Mouse (Mus musculus): ENCODE measurements around the gene Rdh11. TPM values are rescaled to one million over a fixed set of nuclear protein-coding genes. Genes with fewer than 3 reads are reported as not detected.
A peak's percentile ranks its signal among the peaks of the same experiment; 100 is the strongest.

The Rdh11 gene
- polyA plus RNA-seq (2015; fragmentation: Nextera tagmentation; extraction: Ambion mirVana), result 15.5 and 16.7 TPM in 2 replicates

- ATAC-seq (no peak), DNase-seq (ENCODE audit: low spot score) (no peak)
- Histone ChIP-seq H3K36me3 (ENCODE audit: insufficient read depth, low read length) (0 out of 2 replicates have a peak, but pooled peaks cover 9% of the 10 kb centered on the region), H3K9ac (replicated peaks; ENCODE audit: low read depth) (peak within 1 kb of the TSS; percentile 27; the same call in 1 of the 2 replicates), H3K27ac (ENCODE audit: low read length) (peak within 1 kb of the TSS; percentile 22), H3K4me1 (ENCODE audit: insufficient read depth, low read depth, low read length) (peaks cover 6% of the 10 kb centered on the region; the same call in 1 of the 2 replicates), H3K4me2 (replicated peaks; ENCODE audit: low read depth, low read length) (peak within 1 kb of the TSS; percentile 76), H3K9me3 (ENCODE audit: low read length) (no peaks in the 10 kb centered on the region), H3K27me3 (replicated peaks; ENCODE audit: insufficient read depth, low read length) (no peaks in the 10 kb centered on the region), H3K4me3 (ENCODE audit: low read depth, low read length) (peak within 1 kb of the TSS; percentile 51)
- 62% methylated on average over 6 of the region's 6 CpGs for WGBS
- no peak for TF ChIP-seq CTCF (IDR thresholded peaks at IDR 0.05)
- TF ChIP-seq EP300 (IDR thresholded peaks at IDR 0.05), result no peak
Observed at GRCm38 (mm10) chr12:79192193-79192592, at the start of gene Rdh11. Gene Rdh11 (minus strand): TSS chr12:79192293.

- 84% methylated on average over 11 of the region's 11 CpGs for WGBS
- H3K4me1 ChIP-seq (ENCODE audit: insufficient read depth, low read depth, low read length), result no peaks in the 10 kb centered on the region
- H3K36me3 ChIP-seq (ENCODE audit: insufficient read depth, low read length), result peaks cover 36% of the 10 kb centered on the region
- H3K9me3 ChIP-seq (ENCODE audit: low read length), result no peaks in the 10 kb centered on the region
- H3K27ac ChIP-seq (ENCODE audit: low read length), result no peak overlapping the region
- H3K27me3 ChIP-seq (replicated peaks; ENCODE audit: insufficient read depth, low read length), result no peaks in the 10 kb centered on the region
- no peak overlapping the region for H3K9ac ChIP-seq (replicated peaks; ENCODE audit: low read depth)
- no peak overlapping the region for H3K4me3 ChIP-seq (ENCODE audit: low read depth, low read length)
- TF ChIP-seq CTCF (IDR thresholded peaks at IDR 0.05), result no peak
- TF ChIP-seq EP300 (IDR thresholded peaks at IDR 0.05), result no peak
- no peak overlapping the region for H3K4me2 ChIP-seq (replicated peaks; ENCODE audit: low read depth, low read length)
- ATAC-seq (no peak), DNase-seq (ENCODE audit: low spot score) (peak; percentile 39)
Observed at GRCm38 (mm10) chr12:79235485-79236080, 43.5 kb upstream of the Rdh11 start.

- ATAC-seq, result no peak
Observed at GRCm38 (mm10) chr12:79217511-79217910, 25.4 kb upstream of the Rdh11 start.

GRCm38 (mm10) chr12:79211447-79211846 is 19.4 kb upstream of the Rdh11 start:
- Histone ChIP-seq H3K9me3 (ENCODE audit: low read length) (no peaks in the 10 kb centered on the region), H3K4me2 (replicated peaks; ENCODE audit: low read depth, low read length) (no peak overlapping the region), H3K4me3 (ENCODE audit: low read depth, low read length) (no peak overlapping the region), H3K27me3 (replicated peaks; ENCODE audit: insufficient read depth, low read length) (no peaks in the 10 kb centered on the region), H3K9ac (replicated peaks; ENCODE audit: low read depth) (no peak overlapping the region), H3K36me3 (ENCODE audit: insufficient read depth, low read length) (no peaks in the 10 kb centered on the region), H3K27ac (ENCODE audit: low read length) (no peak overlapping the region), H3K4me1 (ENCODE audit: insufficient read depth, low read depth, low read length) (peaks cover 4% of the 10 kb centered on the region)
- TF ChIP-seq EP300 (IDR thresholded peaks at IDR 0.05) (no peak), CTCF (IDR thresholded peaks at IDR 0.05) (no peak)
- no peak for DNase-seq (ENCODE audit: low spot score)
- 72% methylated on average over 8 of the region's 8 CpGs for WGBS
- ATAC-seq, result no peak

More at GRCm38 (mm10) chr12:79217511-79217910, 25.4 kb upstream of the Rdh11 start:
- Histone ChIP-seq H3K27ac (ENCODE audit: low read length) (no peak overlapping the region), H3K36me3 (ENCODE audit: insufficient read depth, low read length) (no peaks in the 10 kb centered on the region), H3K4me2 (replicated peaks; ENCODE audit: low read depth, low read length) (no peak overlapping the region), H3K27me3 (replicated peaks; ENCODE audit: insufficient read depth, low read length) (no peaks in the 10 kb centered on the region), H3K4me1 (ENCODE audit: insufficient read depth, low read depth, low read length) (no peaks in the 10 kb centered on the region), H3K9me3 (ENCODE audit: low read length) (no peaks in the 10 kb centered on the region), H3K4me3 (ENCODE audit: low read depth, low read length) (no peak overlapping the region), H3K9ac (replicated peaks; ENCODE audit: low read depth) (no peak overlapping the region)
- TF ChIP-seq EP300 (IDR thresholded peaks at IDR 0.05), result no peak
- TF ChIP-seq CTCF (IDR thresholded peaks at IDR 0.05), result no peak
- no peak for DNase-seq (ENCODE audit: low spot score)
- 56% methylated on average over 5 of the region's 5 CpGs for WGBS

- no peak within 1 kb of the TSS for H3K27ac ChIP-seq (ENCODE audit: low read length)
- peaks cover 4% of the 10 kb centered on the region for H3K4me1 ChIP-seq (ENCODE audit: insufficient read depth, low read depth, low read length)
- H3K27me3 ChIP-seq (replicated peaks; ENCODE audit: insufficient read depth, low read length), result no peaks in the 10 kb centered on the region
- H3K36me3 ChIP-seq (ENCODE audit: insufficient read depth, low read length), result no peaks in the 10 kb centered on the region
- peak within 1 kb of the TSS; percentile 31 for H3K4me3 ChIP-seq (ENCODE audit: low read depth, low read length)
- H3K9ac ChIP-seq (replicated peaks; ENCODE audit: low read depth), result no peak within 1 kb of the TSS; the same call in 1 of the 2 replicates
- DNase-seq (ENCODE audit: low spot score), result peak; percentile 74
- peak within 1 kb of the TSS; percentile 56 for H3K4me2 ChIP-seq (replicated peaks; ENCODE audit: low read depth, low read length)
- ATAC-seq, result peak; percentile 80
- 3% methylated on average over 13 of the region's 13 CpGs for WGBS
- no peaks in the 10 kb centered on the region for H3K9me3 ChIP-seq (ENCODE audit: low read length)
- TF ChIP-seq EP300 (IDR thresholded peaks at IDR 0.05) (no peak), CTCF (IDR thresholded peaks at IDR 0.05) (no peak)
Observed at GRCm38 (mm10) chr12:79208703-79209464, 16.8 kb upstream of the Rdh11 start, which contains the start of gene Rdh12. Gene Rdh12 (plus strand): TSS chr12:79208914.

GRCm38 (mm10) chr12:79201882-79202281 is 9.8 kb upstream of the Rdh11 start:
- 65% methylated on average over 3 of the region's 3 CpGs for WGBS
- H3K27ac ChIP-seq (ENCODE audit: low read length), result no peak overlapping the region
- no peak overlapping the region for H3K4me3 ChIP-seq (ENCODE audit: low read depth, low read length)
- ATAC-seq, result no peak
- no peak overlapping the region for H3K9ac ChIP-seq (replicated peaks; ENCODE audit: low read depth)
- no peak for DNase-seq (ENCODE audit: low spot score)
- no peak for TF ChIP-seq CTCF (IDR thresholded peaks at IDR 0.05)
- no peak for TF ChIP-seq EP300 (IDR thresholded peaks at IDR 0.05)
- no peaks in the 10 kb centered on the region for H3K27me3 ChIP-seq (replicated peaks; ENCODE audit: insufficient read depth, low read length)
- H3K36me3 ChIP-seq (ENCODE audit: insufficient read depth, low read length), result no peaks in the 10 kb centered on the region
- H3K4me2 ChIP-seq (replicated peaks; ENCODE audit: low read depth, low read length), result no peak overlapping the region
- no peaks in the 10 kb centered on the region for H3K4me1 ChIP-seq (ENCODE audit: insufficient read depth, low read depth, low read length)
- no peaks in the 10 kb centered on the region for H3K9me3 ChIP-seq (ENCODE audit: low read length)

Measured in lung, postnatal 0 days (tissue).